Mouse (Mus musculus) lung, postnatal 4 days (tissue): ENCODE measurements around the gene Id1.

ENCODE experiments used
- DNase-seq, 2 experiments: peaks; one replicate each; pipeline ENCODE4 v3.0.0; 2021

The Id1 gene

DNA sequence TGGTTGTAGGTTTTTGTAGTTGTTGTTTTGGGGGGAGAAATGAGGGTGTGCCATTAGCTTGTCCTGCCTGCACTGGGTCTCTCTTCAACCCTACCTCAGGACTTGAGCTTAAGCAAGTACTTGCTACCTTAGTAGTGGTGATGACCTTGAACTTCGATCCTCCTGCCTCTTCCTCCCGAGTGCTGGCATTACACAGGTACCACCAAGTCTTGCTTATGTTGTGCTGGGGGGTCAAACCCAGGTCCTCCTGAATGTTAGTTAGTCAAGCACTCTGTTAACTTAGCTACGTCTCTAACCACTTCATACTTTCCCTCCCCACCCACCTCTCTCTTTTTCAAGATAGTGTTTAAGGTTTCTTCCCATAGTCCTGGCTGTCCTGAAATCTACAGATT lies 11.7 kb upstream of the Id1 start:
- DNase-seq: no peak

DNA sequence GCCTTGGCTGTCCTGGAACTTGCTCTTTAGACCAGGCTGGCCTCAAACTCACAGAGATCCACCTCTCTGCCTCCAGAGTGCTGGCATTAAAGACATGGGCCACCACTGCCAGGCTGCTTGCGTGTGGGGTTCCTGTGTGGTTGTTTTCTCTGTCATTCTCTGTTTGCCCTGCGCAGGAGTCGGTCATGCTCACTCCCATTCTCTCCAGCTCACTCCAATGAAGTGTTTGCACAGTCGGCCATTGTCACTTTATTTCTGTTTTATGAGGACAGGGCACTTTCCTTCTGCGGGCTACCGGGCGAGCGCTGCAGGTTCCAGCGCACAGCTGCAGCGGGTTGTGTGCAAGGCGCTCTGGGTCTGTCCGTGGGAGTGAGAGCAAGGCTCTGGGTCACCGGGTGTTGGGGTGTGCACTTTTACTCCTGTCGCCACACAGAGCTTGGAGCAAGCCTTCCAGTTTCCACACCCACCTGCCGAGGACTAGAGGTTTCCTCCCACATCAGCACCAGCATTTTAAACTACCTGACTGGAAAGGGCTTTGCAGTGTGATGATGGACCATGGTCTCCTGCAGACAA lies 10.8 kb upstream of the Id1 start:
- DNase-seq: peak in 1 of 2 experiments; percentile 45

DNA sequence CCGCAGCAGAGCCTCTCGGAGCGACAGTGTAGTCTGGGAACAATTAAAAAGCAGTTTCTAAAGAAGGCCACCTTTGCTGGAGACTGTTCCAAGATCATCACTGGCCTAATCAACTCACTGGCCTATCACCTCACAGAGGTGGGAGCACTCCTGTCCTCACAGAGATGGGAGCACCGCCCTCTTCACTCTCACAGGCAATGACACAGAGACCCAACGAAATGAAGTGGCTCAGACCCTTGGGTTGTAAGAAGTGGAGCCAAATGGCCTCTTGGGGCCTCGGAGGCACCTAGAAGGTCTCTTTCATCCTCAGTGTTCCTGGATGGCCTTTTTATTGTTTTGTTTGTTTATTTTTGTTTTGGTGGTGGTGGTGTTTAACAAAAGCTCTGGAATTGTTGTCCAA lies 9.8 kb upstream of the Id1 start:
- DNase-seq: no peak

DNA sequence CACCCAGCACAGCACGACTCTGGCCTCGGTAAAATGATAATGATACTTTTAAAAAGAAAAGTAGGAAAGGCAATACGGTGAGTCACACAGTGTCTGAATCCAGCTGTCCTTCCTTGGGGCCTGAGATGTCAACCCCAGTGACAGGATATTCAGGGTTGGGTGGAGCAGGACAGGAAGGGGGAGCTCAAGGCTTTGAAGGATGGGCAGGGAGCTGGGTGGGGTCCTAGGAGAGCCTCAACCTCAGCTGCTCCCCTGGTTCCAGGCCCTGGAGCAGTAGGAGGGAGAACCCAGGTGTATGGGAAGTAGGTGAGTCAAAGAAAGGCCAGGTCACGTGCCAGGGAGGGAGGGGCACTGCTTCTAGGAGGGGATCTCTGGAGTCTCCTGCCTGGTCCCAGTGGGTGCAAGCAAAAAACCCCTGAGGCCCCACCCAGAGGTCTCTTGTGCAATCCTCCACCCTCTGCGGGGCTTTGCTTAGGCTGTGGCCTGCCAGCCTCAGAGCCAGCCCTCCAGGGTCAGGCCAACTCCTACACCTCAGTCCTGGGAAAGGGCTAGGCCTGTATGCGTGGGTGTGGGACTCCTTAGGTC lies 9.2 kb upstream of the Id1 start:
- peak; percentile 46 to 64 for DNase-seq

DNA sequence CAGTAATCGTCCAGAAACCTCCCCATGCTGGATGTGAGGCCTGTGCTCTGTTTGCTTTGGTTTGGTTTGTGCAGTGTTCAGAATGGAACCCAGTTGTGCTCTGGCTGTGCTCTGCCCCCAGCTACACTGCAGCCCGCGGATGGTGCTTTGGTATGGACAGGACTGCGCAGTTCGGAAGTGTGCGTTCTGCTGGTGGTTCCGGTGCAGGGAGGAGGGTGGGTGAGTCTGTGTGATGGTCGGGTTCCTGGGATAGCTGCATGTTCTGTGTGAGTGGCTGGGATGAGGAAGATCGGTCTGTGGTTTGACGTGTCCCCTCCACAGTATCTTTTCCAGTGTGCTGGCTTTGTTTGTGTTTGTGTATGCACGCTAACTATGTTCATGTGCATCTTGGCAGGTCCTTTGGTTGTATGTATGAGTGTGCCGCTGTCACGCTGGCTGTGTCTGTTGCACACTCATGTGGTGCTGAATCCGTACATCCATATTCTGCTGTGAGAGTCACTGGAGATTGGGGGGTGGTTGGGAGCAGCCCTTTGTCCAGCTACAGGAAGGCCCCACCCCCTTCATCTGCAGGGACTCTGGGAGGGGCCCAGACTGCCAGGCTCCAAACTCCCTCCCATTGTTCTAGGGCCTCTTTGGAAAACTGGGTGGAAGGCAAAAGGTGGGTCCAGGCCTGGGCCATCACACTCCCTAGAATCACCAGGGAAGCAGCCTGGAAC lies 8.1 kb upstream of the Id1 start:
- peak; percentile 70 to 85 for DNase-seq

DNA sequence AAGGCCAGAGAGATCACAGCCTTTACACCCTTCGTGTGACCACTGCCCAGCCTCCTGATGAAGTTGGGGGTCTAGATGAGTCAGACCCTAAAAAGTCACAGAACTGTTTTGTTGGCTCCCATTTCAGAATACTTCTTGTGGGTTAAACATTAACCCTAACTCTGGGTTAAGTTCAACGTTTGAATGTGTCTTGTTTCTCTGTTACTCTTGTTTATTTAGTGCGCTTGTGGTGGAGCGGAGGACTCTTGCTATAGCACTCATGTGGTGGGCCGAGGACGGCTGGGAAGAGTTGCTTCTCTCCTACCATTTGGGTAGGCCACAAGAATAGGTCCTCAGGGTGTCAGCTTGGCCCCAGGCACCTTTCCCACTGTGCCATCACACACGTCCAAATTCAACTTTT lies 7.5 kb upstream of the Id1 start:
- DNase-seq: no peak

DNA sequence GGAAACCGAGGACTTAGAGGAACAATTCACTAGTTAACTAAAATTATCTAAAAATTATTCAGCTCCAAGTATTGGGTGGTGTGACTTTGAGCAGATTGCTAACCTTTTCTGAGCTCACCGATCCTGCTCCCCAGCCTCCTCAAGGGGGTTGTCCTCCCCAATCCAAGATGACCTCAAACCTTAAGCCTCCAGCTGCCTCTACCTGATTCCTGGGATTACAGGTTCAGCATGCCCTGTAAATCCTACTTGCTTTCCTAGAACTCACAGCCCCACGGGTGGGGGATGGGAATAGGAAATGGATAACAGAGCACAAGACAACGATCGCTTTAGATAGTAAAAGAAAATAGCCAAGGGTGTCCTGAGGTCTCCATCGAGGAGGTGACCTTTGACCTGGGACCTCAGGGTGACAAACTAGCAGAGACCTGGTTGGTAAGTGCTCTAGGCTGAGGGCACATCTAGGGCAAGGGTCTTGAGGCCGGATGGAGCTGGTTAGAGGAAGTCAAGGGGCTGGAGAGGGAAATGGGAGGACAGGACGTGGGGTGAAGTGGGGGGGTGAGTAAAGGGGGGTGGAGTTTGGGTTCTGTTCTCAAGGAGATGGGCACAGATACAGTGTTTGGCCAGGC lies 6.9 kb upstream of the Id1 start:
- no peak for DNase-seq

DNA sequence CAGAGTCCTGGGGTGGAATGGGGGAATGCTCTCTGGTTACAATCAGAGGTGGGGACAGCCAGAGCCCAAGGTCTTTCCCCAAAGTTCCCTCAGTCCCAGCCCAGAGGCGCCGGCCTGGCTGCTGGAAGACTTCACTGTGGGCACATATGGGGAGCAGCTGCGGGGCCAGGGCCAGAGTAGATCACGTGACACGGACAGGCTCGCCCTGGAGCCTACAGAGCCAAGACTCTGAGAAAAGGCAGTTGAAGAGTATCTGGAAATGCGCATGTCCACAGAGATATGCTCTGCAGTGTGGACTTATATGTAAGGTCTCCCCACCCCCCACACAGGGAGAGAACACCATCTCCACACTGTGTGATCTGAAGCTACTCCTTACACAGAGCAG lies 6.4 kb upstream of the Id1 start:
- peak; percentile 68 to 88 for DNase-seq

DNA sequence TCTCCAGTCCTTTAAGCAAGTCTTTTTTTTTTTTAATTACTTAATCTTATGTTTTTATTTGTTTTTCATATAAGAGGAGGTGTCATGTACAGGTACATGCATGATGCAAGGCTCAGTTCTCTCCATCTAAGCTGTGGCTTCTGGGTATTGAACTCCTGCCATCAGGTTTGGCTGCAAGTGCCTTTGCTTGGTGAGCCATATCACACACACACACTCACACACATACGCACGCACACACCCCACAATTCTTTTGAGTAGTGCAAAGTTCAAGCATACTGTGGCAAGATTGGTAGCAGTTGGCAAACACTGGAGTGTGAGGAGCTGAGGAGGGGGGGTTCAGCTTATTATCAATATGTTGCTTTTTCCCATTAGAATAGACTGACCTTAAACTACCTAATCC lies 2.9 kb upstream of the Id1 start:
- no peak for DNase-seq

DNA sequence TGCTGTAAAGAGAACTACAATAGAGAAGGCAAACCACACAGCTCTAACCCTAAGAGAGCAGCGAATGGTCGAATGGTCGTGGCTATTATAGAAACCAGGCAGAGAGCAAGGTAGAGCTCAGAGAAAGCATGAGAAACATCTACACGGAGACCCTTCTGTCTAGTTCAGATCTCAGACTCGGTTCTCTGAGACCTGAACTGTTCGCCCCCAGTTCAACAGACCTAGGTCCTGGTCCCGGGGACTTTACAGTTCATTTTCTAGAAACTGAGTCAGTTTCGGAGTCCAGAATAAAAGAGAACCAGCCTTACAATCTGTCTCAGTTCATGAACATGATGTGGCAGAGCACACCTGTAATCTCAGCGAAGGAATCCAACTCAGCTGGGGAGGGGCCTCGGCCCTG lies 1.6 kb upstream of the Id1 start:
- no peak for DNase-seq

DNA sequence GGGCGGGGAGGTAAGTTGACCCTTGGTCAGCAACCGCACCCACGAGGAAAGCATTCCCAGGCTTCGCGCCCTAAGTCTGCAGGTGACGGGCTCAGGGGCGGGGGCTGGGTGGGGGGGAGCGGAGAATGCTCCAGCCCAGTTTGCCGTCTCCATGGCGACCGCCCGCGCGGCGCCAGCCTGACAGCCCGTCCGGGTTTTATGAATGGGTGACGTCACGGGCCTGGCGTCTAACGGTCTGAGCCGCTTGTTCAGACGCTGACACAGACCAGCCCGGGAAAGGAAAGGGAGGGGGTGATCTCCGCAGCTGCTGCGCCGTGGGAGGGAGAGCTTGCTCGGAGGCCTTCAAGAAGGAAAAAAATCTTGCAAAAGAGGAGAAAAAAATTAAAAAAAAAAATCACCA lies 1.1 kb upstream of the Id1 start:
- peak; percentile 96 to 99 for DNase-seq

DNA sequence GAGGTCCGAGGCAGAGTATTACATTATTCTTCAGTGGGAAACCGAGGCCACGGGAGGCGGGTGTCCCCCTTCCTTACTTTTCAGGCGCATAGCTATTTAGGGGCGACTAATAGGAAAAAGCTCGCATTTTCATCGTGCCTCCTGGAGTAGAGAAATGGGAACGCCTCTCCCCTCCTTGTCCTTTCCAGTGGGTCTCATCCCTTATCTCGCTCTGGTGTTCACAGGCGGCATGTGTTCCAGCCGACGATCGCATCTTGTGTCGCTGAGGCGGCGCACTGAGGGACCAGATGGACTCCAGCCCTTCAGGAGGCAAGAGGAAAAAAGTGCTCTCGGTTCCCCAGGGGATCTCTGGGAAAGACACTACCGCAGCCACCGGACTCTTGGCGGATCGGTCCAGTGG lies 697 bp downstream of the Id1 start:
- DNase-seq: peak; percentile 45 to 49

DNA sequence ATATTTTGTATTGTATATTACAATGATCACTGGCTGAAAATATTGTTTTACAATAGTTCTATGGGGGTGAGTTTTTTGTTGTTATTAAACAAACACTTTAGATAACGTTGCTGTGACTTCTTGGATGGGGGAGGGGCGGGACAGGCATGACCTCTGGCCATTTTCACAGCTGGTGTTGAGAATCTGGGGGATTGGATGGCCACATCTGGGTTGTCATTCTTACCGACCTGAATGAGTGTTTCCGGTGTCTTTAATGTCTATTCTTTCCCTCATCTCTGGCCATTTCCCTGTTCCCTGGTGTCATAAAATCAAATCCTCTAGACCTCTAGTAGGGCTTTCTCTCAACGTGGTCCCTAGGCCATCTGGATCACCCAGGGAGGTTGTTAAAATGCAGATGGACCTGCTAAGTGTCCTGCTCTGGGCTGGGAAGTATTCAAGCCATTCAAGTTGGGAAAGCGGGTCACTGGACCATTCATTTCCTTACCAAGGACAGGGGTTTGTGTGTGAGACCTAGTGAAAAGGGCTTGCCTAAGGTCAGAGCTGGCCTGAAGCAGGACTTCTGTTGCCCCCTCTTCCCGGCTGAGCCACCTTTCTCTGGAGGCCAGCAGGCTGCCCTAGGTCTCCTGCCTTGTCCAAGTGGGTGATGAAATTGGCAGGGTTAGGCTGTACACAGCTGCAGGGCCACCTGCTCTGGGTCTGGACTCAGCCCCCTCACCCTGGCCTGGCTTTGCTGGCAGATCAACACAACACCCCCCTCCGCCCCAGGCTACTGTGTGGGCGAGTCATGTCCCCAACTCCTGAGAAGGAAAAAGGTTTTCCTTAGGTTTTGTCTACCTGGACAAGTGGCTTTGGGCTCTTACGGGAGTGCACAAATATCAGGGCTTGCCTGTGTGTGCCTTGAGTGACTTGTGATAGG lies 1.5 kb downstream of the Id1 start:
- DNase-seq: peak; percentile 54 to 58

DNA sequence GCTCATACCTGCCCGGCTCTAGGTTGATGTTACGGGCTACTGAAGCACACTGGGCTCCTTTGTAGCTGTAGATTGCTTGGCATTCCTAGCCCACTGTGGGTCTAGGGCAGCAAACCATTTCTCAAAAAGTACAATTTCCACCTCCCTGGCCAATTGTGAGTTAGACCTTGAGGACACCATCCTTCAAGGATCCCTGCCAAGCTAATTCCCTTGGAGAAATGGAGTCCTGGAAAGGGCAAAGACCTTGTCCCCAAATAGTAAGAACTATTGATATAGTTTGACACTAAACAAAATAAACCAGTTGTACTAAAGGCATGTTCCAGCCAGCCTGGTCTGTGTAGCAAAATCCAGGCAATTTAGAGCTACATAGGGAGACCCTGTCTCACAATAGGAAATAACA lies 2.3 kb downstream of the Id1 start:
- DNase-seq: no peak

DNA sequence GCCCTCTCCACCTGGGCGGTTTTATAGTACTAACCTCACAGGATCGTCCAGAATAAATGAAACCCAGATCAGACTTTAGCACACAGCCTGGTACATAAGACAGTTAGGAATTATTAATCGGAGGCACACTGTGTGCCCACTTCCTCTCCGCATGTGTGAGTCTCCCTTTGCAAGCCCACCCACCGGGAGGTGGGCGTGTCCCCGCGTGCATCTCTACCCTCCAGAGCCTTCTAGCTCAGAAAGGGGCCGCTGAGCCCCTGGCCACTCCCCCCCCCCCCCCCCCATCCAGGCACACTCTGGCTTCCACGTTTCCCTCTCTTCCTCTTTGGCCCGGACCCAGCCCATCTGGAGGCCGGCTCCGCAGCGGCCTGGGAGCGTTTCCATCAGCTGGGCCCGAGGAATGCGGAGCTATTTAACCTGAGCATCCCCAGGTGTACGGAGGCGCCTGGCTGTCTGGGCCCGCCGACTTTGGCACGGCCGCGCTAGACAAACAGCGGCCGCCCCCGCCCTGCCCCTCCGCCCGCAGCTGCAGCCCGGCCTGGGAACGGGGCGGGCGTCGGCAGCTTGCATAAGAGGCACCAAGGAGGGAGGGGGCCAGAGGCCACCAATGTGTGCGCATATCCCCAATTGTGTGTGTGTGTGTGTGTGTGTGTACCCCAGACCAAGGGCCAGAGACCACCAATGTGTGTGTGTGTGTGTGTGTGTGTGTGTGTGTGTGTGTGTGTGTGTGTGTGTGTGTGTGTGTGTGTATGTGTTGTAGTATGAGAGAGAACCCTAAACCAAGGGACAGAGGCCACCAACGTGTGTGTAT lies 3.2 kb downstream of the Id1 start:
- peak; percentile 87 to 94 for DNase-seq

DNA sequence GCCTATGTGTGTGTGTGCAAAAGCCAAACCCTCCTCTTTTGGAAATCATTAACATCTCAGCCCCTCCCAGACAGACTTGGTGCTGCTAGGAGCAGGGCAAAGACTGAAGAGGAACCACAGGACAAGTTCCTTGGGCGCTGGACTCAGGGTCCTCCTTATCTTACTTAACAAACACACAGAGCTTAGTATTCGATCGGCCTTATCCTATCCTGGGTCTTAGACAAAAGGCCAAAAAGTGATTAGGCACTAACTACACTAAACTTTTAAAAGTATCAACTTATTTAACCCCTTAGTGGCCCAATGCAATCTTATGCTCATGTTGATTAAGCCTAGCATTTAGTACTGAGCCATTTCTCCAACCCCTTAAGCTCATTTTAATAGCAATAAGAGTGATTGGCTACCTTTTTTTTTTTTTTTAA lies 3.8 kb downstream of the Id1 start:
- no peak for DNase-seq

DNA sequence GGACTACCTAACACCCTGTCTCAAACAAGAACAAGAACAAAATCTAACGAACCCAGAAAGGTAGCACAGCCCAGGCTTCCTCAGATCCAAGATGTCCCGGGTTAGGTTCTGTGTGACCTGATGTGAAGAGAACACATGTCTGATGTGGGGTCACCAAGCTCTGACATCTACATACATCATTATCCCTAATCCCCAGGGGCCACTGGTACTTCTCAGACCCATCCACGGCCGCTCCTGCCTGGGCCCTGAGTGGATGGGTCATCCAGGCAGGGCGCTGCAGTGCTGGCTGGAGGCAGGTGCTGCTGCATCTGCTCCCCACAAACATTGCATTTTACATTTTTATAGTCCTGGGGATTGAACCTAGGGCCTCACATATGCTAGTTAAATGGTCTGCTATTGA lies 4.4 kb downstream of the Id1 start:
- DNase-seq: no peak

DNA sequence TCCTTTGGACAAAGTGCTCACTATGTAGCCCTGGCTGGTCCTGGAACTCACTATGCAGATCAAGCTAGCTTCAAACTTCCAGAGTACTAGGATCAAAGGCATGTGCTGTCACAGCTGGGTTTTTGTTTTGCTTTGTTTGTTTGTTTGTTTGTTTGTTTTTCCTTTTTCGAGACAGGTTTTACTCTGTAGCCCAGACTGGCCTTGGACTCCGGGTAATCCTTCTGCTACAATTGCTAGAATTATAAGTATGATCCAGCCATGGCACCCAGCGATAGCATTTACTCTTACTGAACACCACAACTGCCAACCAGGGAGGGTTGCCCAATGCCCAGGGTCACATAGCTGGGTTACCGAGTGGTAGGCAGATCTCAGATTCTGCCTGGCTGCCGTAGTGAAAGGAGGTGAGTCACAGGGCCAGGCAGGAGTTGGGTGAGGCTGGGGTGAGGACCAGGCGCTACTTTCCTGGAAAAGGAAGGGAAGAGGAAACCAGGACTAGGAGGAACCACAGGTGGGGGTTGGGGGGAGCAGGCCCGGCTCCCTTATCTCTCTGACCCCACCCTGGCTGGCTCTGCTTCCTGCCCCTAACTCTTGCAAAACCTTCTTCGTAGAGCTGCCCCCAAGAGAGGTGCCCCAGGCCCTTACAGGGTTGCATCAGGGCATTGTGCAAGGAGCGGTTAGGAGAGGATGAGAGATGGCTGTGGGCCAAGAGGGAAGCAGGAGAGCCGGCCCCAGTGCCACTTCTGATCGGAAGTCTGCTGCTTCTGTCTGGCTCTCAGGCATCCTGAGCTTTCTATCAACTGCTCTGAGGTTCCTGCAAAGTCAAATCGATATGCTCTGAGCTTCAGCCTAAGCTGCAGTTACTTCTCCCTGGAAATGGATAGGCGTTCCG lies 5.3 kb downstream of the Id1 start:
- peak; percentile 93 to 94 for DNase-seq

DNA sequence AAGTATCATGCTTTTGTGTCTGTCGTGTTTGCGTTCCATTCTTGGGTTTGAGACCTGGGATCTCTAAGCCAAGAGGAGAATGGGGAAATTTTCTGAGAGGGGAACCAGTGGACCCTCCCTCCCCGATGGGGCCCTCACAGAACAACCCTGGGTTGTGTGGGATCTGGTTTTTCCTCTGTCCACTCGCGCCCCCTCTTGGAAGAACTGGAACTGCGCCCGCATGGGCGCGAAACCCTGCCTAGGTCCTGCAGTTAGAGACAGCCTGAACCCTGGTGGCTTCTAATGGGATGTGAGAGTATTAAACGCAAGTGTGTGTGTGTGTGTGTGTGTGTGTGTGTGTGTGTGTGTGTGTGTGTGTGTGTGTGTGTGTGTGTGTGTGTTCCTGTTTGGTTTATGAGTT lies 6.4 kb downstream of the Id1 start:
- peak; percentile 86 to 93 for DNase-seq

DNA sequence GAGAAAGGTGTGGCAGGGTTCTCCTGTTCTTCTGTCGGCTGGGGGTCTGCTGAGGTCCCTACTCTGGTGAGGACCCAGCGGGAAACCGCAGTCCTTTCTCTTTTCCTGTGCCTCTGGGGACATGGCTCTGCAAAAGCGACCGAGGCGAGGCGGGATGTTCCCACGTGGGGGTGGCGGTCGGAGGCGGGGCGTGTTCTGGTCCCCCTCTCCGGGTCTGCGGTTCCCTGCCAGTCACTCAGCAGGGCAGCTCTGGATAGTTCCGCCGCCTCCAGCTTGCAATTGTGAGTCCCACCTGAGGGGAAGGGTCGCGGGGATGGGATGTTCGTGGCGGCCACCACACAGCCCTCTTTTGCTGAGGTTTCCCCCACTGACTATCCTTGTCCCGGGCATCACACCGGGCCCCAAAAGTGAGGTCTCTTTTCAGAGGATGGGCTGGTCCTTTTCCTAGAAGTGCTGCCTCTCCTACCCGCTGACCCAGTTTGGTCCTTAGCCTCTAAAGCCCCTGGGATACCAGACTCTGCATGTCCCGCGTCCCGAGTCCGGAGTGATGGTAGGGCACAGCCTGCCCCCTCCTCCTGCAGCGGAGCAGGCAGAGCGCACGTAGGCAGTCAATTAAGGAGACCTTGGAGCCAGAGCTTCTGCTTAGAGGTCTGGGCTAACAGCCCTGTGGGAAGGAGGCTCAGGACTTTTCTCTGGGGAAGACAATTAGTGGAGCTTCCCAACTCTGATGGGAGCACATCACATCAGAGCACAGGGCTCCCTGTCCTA lies 18.1 kb downstream of the Id1 start, which contains the start of gene Cox4i2:
Gene Cox4i2, plus strand, starts transcription at position 230 of the 768 bp plus-strand sequence.
- peak; percentile 51 to 63 for DNase-seq
